Mouse (Mus musculus): ENCODE measurements around the gene Eid2b. TPM values are rescaled to one million over a fixed set of nuclear protein-coding genes. Genes with fewer than 3 reads are reported as not detected.
"Not testable (repeated sequence)": the region's sequence is repeated elsewhere in the genome, so short reads cannot be mapped to it uniquely, and the experiment has no call there.

Eid2b gene
- polyA plus RNA-seq (2016; fragmentation: Nextera tagmentation; extraction: Ambion mirVana): 11.9 and 15.3 TPM in 2 replicates

- H3K27ac ChIP-seq (replicated peaks): peak within 1 kb of the TSS; percentile 92
- H3K4me1 ChIP-seq: peaks cover 8% of the 10 kb centered on the region
- no peaks in the 10 kb centered on the region for H3K27me3 ChIP-seq (ENCODE audit: low read depth, poor library complexity, severe bottlenecking)
- peak; percentile 96 for DNase-seq (ENCODE audit: low spot score)
- H3K36me3 ChIP-seq: peaks cover 11% of the 10 kb centered on the region
- H3K9me3 ChIP-seq (replicated peaks): no peaks in the 10 kb centered on the region; the same call in 1 of the 2 replicates
- peak within 1 kb of the TSS; percentile 68 for H3K4me3 ChIP-seq
- WGBS: 4% methylated on average over 68 of the region's 68 CpGs
These were observed at the start of gene Eid2b for GRCm38 (mm10) chr7:28277615-28278278. Gene Eid2b, plus strand, starts transcription at chr7:28277739.

GRCm38 (mm10) chr7:28243943-28244342, 33.6 kb upstream of the Eid2b start:
- not testable (repeated sequence) for DNase-seq (ENCODE audit: low spot score); H3K4me1 ChIP-seq; H3K27me3 ChIP-seq (ENCODE audit: low read depth, poor library complexity, severe bottlenecking); H3K36me3 ChIP-seq; H3K27ac ChIP-seq (replicated peaks); H3K4me3 ChIP-seq
- peaks cover 20% of the 10 kb centered on the region for H3K9me3 ChIP-seq (replicated peaks)
- WGBS: 69% methylated on average over 2 of the region's 2 CpGs

- Histone ChIP-seq H3K9me3 (replicated peaks) (peaks cover 20% of the 10 kb centered on the region), H3K27me3 (ENCODE audit: low read depth, poor library complexity, severe bottlenecking) (no peaks in the 10 kb centered on the region), H3K36me3 (no peaks in the 10 kb centered on the region), H3K4me3 (no peak overlapping the region), H3K27ac (replicated peaks) (no peak overlapping the region), H3K4me1 (no peaks in the 10 kb centered on the region)
- no peak for DNase-seq (ENCODE audit: low spot score)
- WGBS: 93% methylated on average over 3 of the region's 3 CpGs
These were observed 28.6 kb upstream of the Eid2b start for GRCm38 (mm10) chr7:28248957-28249356.

- 91% methylated on average over 17 of the region's 17 CpGs for WGBS
- H3K4me3 ChIP-seq: no peak overlapping the region
- H3K27ac ChIP-seq (replicated peaks): no peak overlapping the region
- no peaks in the 10 kb centered on the region for H3K36me3 ChIP-seq
- DNase-seq (ENCODE audit: low spot score): no peak
- H3K27me3 ChIP-seq (ENCODE audit: low read depth, poor library complexity, severe bottlenecking): no peaks in the 10 kb centered on the region
- H3K9me3 ChIP-seq (replicated peaks): peaks cover 19% of the 10 kb centered on the region
- no peaks in the 10 kb centered on the region for H3K4me1 ChIP-seq
These were observed 25.6 kb upstream of the Eid2b start for GRCm38 (mm10) chr7:28251976-28252375.

GRCm38 (mm10) chr7:28254591-28254990, 22.9 kb upstream of the Eid2b start:
- no peak overlapping the region for H3K27ac ChIP-seq (replicated peaks)
- DNase-seq (ENCODE audit: low spot score): no peak
- no peak overlapping the region for H3K4me3 ChIP-seq
- no peaks in the 10 kb centered on the region for H3K4me1 ChIP-seq
- no peaks in the 10 kb centered on the region for H3K27me3 ChIP-seq (ENCODE audit: low read depth, poor library complexity, severe bottlenecking)
- H3K36me3 ChIP-seq: no peaks in the 10 kb centered on the region
- H3K9me3 ChIP-seq (replicated peaks): peaks cover 9% of the 10 kb centered on the region
- WGBS: 93% methylated on average over 6 of the region's 6 CpGs

- H3K27ac ChIP-seq (replicated peaks): no peak overlapping the region
- DNase-seq (ENCODE audit: low spot score): no peak
- H3K27me3 ChIP-seq (ENCODE audit: low read depth, poor library complexity, severe bottlenecking): no peaks in the 10 kb centered on the region
- no peak overlapping the region for H3K4me3 ChIP-seq
- H3K9me3 ChIP-seq (replicated peaks): peaks cover 9% of the 10 kb centered on the region
- no peaks in the 10 kb centered on the region for H3K36me3 ChIP-seq
- WGBS: 89% methylated on average over 6 of the region's 6 CpGs
- no peaks in the 10 kb centered on the region for H3K4me1 ChIP-seq
These were observed 22.1 kb upstream of the Eid2b start for GRCm38 (mm10) chr7:28255476-28255875.

- Histone ChIP-seq H3K27me3 (ENCODE audit: low read depth, poor library complexity, severe bottlenecking) (no peaks in the 10 kb centered on the region), H3K36me3 (no peaks in the 10 kb centered on the region), H3K27ac (replicated peaks) (no peak overlapping the region), H3K4me3 (no peak overlapping the region), H3K4me1 (no peaks in the 10 kb centered on the region), H3K9me3 (replicated peaks) (no peaks in the 10 kb centered on the region)
- no peak for DNase-seq (ENCODE audit: low spot score)
- WGBS: 53% methylated on average over 5 of the region's 5 CpGs
These were observed 14.7 kb upstream of the Eid2b start for GRCm38 (mm10) chr7:28262861-28263260.

- peak; percentile 70 for DNase-seq (ENCODE audit: low spot score)
- Histone ChIP-seq H3K9me3 (replicated peaks) (no peaks in the 10 kb centered on the region), H3K4me1 (peaks cover 8% of the 10 kb centered on the region), H3K36me3 (no peaks in the 10 kb centered on the region), H3K27ac (replicated peaks) (no peak overlapping the region), H3K27me3 (ENCODE audit: low read depth, poor library complexity, severe bottlenecking) (no peaks in the 10 kb centered on the region), H3K4me3 (no peak overlapping the region)
- WGBS: 9% methylated on average over 15 of the region's 15 CpGs
These were observed 13.8 kb upstream of the Eid2b start for GRCm38 (mm10) chr7:28263786-28264185.

GRCm38 (mm10) chr7:28265391-28265790, 12.1 kb upstream of the Eid2b start:
- H3K27ac ChIP-seq (replicated peaks): no peak overlapping the region
- H3K9me3 ChIP-seq (replicated peaks): peaks cover 8% of the 10 kb centered on the region
- no peaks in the 10 kb centered on the region for H3K27me3 ChIP-seq (ENCODE audit: low read depth, poor library complexity, severe bottlenecking)
- H3K4me3 ChIP-seq: no peak overlapping the region
- peaks cover 13% of the 10 kb centered on the region for H3K36me3 ChIP-seq
- WGBS: 92% methylated on average over 13 of the region's 13 CpGs
- peaks cover 15% of the 10 kb centered on the region for H3K4me1 ChIP-seq
- DNase-seq (ENCODE audit: low spot score): no peak

- Histone ChIP-seq H3K4me3 (peak within 1 kb of the TSS; percentile 88), H3K4me1 (peaks cover 15% of the 10 kb centered on the region), H3K27ac (replicated peaks) (peak within 1 kb of the TSS; percentile 96), H3K9me3 (replicated peaks) (peaks cover 18% of the 10 kb centered on the region), H3K36me3 (peaks cover 33% of the 10 kb centered on the region), H3K27me3 (ENCODE audit: low read depth, poor library complexity, severe bottlenecking) (no peaks in the 10 kb centered on the region)
- peak; percentile 87 for DNase-seq (ENCODE audit: low spot score)
- WGBS: 8% methylated on average over 57 of the region's 57 CpGs
These were observed 10.2 kb upstream of the Eid2b start, which contains the start of gene Eid2 for GRCm38 (mm10) chr7:28267129-28268041. Gene Eid2, plus strand, starts transcription at chr7:28267881.

GRCm38 (mm10) chr7:28268042-28268531, 9.5 kb upstream of the Eid2b start:
- Histone ChIP-seq H3K36me3 (peaks cover 40% of the 10 kb centered on the region), H3K9me3 (replicated peaks) (peaks cover 18% of the 10 kb centered on the region), H3K27me3 (ENCODE audit: low read depth, poor library complexity, severe bottlenecking) (no peaks in the 10 kb centered on the region), H3K27ac (replicated peaks) (peak overlapping the region; percentile 96), H3K4me1 (peaks cover 15% of the 10 kb centered on the region), H3K4me3 (peak overlapping the region; percentile 88)
- under 1% methylated on average over 58 of the region's 62 CpGs for WGBS
- DNase-seq (ENCODE audit: low spot score): peak; percentile 74

GRCm38 (mm10) chr7:28268576-28268975, 9.0 kb upstream of the Eid2b start:
- Histone ChIP-seq H3K4me3 (peak overlapping the region; percentile 88), H3K27me3 (ENCODE audit: low read depth, poor library complexity, severe bottlenecking) (no peaks in the 10 kb centered on the region), H3K9me3 (replicated peaks) (peaks cover 18% of the 10 kb centered on the region), H3K4me1 (peaks cover 15% of the 10 kb centered on the region), H3K36me3 (peaks cover 45% of the 10 kb centered on the region), H3K27ac (replicated peaks) (peak overlapping the region; percentile 96)
- 37% methylated on average over 16 of the region's 16 CpGs for WGBS
- DNase-seq (ENCODE audit: low spot score): no peak
